Mouse (Mus musculus) neural tube, embryonic 14.5 days (tissue): ENCODE measurements around the gene Scml4. TPM values are rescaled to one million over a fixed set of nuclear protein-coding genes. Genes with fewer than 3 reads are reported as not detected.

Experiments
- ATAC-seq: fragments of 200-750 bp; cut with Nextera tagmentation; 2 replicates; pipeline ENCODE4 v1.8.0; 2017; ENCODE audit warnings: low read depth, mild to moderate bottlenecking, moderate TSS enrichment, moderate library complexity
- H3K27ac ChIP-seq: fragments of 300-500 bp; sonication (generic); 2 replicates; pipeline ENCODE4 v1.5.1; 2014; ENCODE audit warnings: low read depth, mild to moderate bottlenecking, control low read depth, low read length, moderate library complexity, mixed read lengths
- H3K27me3 ChIP-seq: fragments of 300-500 bp; sonication (generic); 2 replicates; pipeline ENCODE4 v1.6.1; 2014; ENCODE audit warnings: low read length; ENCODE audit not compliant: control insufficient read depth, insufficient read depth
- H3K36me3 ChIP-seq: fragments of 300-500 bp; sonication (generic); 2 replicates; pipeline ENCODE4 v1.6.1; 2014; ENCODE audit warnings: low read length, mixed read lengths; ENCODE audit not compliant: control insufficient read depth, insufficient read depth
- H3K4me1 ChIP-seq: fragments of 300-500 bp; sonication (generic); 2 replicates; pipeline ENCODE4 v1.6.1; 2014; ENCODE audit warnings: low read length; ENCODE audit not compliant: control insufficient read depth, insufficient read depth
- H3K4me2 ChIP-seq: fragments of 300-500 bp; sonication (generic); 2 replicates; pipeline ENCODE4 v1.6.1; 2014; ENCODE audit warnings: mild to moderate bottlenecking, low read depth, low read length, control low read depth
- H3K4me3 ChIP-seq: fragments of 300-500 bp; sonication (generic); 2 replicates; pipeline ENCODE4 v1.5.1; 2014; ENCODE audit warnings: low read depth, low read length, control low read depth, mixed read lengths
- H3K9ac ChIP-seq: fragments of 300-500 bp; sonication (generic); replicated peaks from 2 replicates; pipeline ENCODE4 v1.6.1; 2014; ENCODE audit warnings: low read depth, mild to moderate bottlenecking, control low read depth, low read length, mixed read lengths
- H3K9me3 ChIP-seq: fragments of 300-500 bp; sonication (generic); 2 replicates; pipeline ENCODE4 v1.6.1; 2016; ENCODE audit warnings: low read length; ENCODE audit not compliant: control insufficient read depth
- WGBS: fragments of 180-500 bp; shearing (Covaris S2); extraction: QIAGEN DNeasy Blood & Tissue Kit; methylation state at CpG from one replicate; pipeline ENCODE4 v1.1.7; 2014; 5-methylcytosine and 5-hydroxymethylcytosine counted together
- polyA plus RNA-seq: library from polyadenylated mRNA; unstranded; fragments of >200 nt; fragmentation: Nextera tagmentation; extraction: Ambion mirVana; gene quantifications from 2 replicates; pipeline ENCODE4 v1.2.1, GENCODE M21; 2014

Gene Scml4
- polyA plus RNA-seq, 1 experiment from 2014 or later, result 7.4 TPM

DNA sequence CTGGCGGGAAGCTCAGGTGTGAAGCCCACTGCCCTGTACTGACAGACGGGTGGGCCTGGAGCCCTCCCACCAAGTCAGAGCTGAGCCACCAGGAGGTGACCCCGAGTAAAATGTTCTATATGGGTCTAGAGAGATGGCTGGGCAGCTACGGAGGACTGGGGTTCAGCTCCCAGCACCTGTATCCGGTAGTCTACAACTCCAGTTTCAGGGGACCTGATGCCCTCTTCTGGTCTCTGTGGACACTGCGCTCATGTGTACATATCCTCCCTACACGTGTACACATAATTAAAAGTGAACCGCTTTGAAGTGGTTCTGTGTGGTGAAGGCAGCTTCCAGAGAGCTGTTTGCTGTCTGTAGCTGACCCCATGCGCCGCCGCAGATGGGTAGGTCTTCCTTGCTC, 20.1 kb upstream of the Scml4 start:
- 97% methylated on average over 11 of the region's 11 CpGs for WGBS
- H3K9me3 ChIP-seq, result no peaks in the 10 kb centered on the region
- H3K27ac ChIP-seq, result no peak overlapping the region
- no peak for ATAC-seq
- no peak overlapping the region for H3K4me2 ChIP-seq
- H3K4me1 ChIP-seq, result no peaks in the 10 kb centered on the region
- H3K36me3 ChIP-seq, result no peaks in the 10 kb centered on the region
- no peak overlapping the region for H3K9ac ChIP-seq
- H3K4me3 ChIP-seq, result no peak overlapping the region
- H3K27me3 ChIP-seq, result no peaks in the 10 kb centered on the region

DNA sequence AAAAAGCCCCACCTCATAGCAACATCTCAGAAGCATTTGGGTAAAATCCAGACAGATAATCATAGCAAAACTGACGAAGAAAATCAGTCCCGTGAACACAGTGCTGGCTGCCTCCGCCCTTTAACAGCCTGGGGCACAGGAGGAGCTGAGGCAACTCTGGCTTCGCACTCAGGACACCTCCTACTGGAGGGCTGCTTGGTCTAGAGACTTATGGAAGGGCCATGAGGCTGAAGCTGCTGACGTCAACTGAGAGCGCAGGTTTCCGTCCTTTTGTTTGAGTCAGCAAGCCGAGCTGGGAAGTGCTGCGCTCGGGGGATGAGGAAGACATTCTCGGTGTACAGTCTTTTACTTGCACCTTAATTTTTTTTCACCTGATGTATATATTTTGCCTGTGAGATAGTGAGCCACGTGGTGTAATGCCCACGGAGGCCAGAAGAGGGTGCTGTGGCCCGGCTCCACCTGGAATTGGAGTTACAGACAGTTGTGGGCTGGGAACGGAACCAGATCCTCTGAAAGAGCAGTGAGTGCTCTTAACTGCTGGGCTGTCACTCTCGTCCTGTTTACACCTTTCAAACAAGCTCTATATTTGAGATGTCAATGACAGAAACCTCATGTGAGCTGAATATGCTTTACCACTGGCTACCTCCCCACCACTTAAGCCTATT, 18.5 kb upstream of the Scml4 start:
- Histone ChIP-seq H3K4me2 (no peak overlapping the region), H3K4me3 (no peak overlapping the region), H3K27ac (no peak overlapping the region), H3K36me3 (no peaks in the 10 kb centered on the region), H3K9me3 (no peaks in the 10 kb centered on the region), H3K9ac (no peak overlapping the region), H3K27me3 (no peaks in the 10 kb centered on the region), H3K4me1 (no peaks in the 10 kb centered on the region)
- ATAC-seq, result no peak
- WGBS, result 64% methylated on average over 16 of the region's 16 CpGs

DNA sequence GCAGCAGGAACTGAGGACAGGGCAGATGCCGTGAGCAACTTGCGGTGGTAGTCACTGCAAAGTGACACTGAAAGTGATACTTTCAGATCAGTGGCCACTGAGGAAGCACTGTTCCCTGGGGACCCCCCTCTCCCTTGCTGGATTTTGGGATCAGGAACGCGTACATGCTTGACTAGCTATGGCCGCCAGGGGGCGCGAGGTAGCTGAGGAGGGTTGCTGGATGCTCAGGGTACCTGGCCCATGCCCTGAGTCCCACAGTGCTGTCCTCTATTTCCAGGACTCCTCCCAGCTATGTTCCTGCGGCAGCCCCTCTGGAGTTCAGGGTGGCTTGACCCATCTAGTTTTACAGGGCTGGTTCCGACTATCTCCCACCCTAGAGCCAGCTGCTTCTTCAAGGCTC, 17.8 kb upstream of the Scml4 start:
- no peak overlapping the region for H3K4me2 ChIP-seq
- no peaks in the 10 kb centered on the region for H3K27me3 ChIP-seq

DNA sequence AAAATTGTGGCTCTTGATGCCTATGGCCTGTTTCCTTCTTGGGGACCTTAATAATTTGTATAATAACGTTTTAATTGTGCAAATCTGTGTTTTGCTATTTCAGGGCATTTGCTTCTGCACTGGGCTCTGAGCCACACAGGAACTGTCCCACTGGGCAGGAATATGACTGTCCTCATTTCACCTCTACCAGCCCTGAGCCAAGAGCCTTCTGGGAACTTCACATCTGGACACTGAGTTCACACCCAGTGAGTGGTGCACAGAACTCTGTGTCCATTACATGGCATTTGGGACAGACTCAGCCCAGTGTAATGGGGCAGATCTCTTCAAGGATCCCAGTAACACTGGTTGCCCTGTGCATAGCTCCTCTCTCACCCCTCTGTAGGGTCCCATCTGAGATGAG, 16.8 kb upstream of the Scml4 start:
- no peak overlapping the region for H3K4me3 ChIP-seq
- no peaks in the 10 kb centered on the region for H3K36me3 ChIP-seq
- no peaks in the 10 kb centered on the region for H3K27me3 ChIP-seq
- WGBS, result 75% methylated on average over 1 of the region's 1 CpGs
- H3K27ac ChIP-seq, result no peak overlapping the region
- no peak overlapping the region for H3K4me2 ChIP-seq
- no peaks in the 10 kb centered on the region for H3K4me1 ChIP-seq
- no peaks in the 10 kb centered on the region for H3K9me3 ChIP-seq
- no peak overlapping the region for H3K9ac ChIP-seq
- ATAC-seq, result no peak

More for the DNA sequence above, 17.8 kb upstream of the Scml4 start:
- WGBS, result 13% methylated on average over 9 of the region's 9 CpGs
- H3K4me1 ChIP-seq, result no peaks in the 10 kb centered on the region
- H3K27ac ChIP-seq, result no peak overlapping the region
- no peaks in the 10 kb centered on the region for H3K36me3 ChIP-seq
- no peak overlapping the region for H3K9ac ChIP-seq
- no peak overlapping the region for H3K4me3 ChIP-seq
- ATAC-seq, result 0 out of 2 replicates have a peak, but pooled peaks have one; percentile 22
- H3K9me3 ChIP-seq, result no peaks in the 10 kb centered on the region

DNA sequence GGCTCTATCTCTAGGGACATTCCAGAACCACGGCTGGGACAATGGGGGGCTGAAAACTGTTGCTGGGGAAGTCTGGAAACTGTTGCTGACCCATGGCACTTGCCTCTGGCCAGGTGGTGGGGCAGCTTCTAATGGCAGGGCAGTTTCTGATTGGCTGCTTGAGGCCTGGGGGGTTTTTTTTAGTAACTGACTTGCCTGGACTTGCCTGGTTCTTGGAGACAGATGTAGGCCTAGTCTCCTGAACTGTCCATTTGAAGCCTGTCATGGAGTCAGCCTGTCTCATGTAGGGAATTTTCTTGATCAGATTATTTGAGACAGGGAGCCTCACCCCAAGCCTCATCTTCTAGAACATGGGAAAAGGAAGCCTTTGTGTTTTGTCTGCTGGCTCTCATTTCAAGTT, 14.7 kb upstream of the Scml4 start:
- H3K27ac ChIP-seq, result no peak overlapping the region
- H3K9me3 ChIP-seq, result no peaks in the 10 kb centered on the region
- no peak overlapping the region for H3K4me3 ChIP-seq
- no peaks in the 10 kb centered on the region for H3K4me1 ChIP-seq
- H3K4me2 ChIP-seq, result no peak overlapping the region
- no peak overlapping the region for H3K9ac ChIP-seq
- no peaks in the 10 kb centered on the region for H3K36me3 ChIP-seq
- 54% methylated on average over 1 of the region's 1 CpGs for WGBS
- ATAC-seq, result no peak
- no peaks in the 10 kb centered on the region for H3K27me3 ChIP-seq

DNA sequence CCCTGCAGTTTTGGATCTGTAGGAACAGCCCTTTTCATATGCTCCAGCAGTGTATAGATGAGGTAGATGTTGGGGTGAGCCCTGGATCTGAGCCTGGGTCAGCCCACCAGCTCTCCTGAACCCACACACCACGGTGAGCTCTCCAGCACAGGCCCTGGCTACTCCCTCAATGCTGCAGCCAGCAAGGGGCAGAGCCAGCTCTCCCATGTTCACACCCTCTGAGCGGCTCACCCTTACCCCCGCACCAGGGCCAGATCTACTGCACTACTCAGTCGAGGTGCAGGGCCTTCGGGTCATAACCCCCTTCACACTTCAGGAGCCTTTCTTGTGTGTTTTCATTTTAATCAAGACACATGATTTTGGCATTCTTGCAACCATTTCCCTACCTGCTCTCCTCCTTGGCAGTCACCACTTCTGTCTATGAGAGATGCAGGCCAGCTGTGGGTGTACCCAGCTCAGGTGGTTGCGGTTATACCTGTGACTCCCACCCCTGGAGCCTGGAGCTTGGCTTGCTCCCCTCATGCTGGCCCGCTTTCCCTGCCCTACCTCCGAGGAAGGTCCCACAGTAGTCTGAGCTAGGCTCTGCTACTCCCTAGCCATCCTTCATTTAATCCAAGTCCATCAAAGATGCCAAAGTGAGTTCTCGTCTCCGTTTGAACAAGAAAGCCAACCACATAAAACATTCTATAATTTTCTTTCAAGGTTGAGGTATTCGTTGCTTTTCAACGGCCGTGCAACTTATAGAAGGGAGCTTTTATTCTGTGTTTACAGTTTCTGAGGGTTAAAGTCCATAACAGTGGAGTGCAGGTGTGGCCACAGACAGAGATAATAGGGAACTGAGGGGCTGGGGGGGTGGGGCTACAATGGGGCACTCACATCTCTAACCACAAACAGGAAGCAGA, 11.7 kb upstream of the Scml4 start:
- no peak for ATAC-seq
- Histone ChIP-seq H3K4me1 (no peaks in the 10 kb centered on the region), H3K27ac (no peak overlapping the region), H3K27me3 (no peaks in the 10 kb centered on the region), H3K36me3 (no peaks in the 10 kb centered on the region), H3K9me3 (no peaks in the 10 kb centered on the region), H3K4me2 (no peak overlapping the region), H3K9ac (no peak overlapping the region), H3K4me3 (no peak overlapping the region)
- 90% methylated on average over 13 of the region's 13 CpGs for WGBS

DNA sequence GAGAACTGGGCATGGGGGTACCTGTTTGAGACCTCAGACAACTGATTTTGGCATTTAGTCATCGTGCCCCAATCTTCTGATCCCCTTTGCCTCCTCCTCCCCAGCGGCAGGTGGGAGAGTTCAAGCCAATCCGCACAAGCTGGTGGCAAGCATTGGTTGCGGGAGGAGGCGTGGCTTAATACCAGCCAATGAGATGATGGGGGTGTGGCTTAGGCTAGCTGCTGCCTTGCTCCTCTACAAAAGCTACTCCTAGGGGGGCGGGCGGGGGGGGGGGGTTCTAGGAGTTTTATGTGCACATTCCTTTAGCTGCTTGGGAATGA, 11.1 kb upstream of the Scml4 start:
- no peak overlapping the region for H3K27ac ChIP-seq
- H3K4me2 ChIP-seq, result no peak overlapping the region
- H3K9ac ChIP-seq, result no peak overlapping the region
- no peaks in the 10 kb centered on the region for H3K27me3 ChIP-seq
- no peak for ATAC-seq
- no peaks in the 10 kb centered on the region for H3K9me3 ChIP-seq
- no peaks in the 10 kb centered on the region for H3K4me1 ChIP-seq
- H3K4me3 ChIP-seq, result no peak overlapping the region
- 85% methylated on average over 7 of the region's 7 CpGs for WGBS
- H3K36me3 ChIP-seq, result no peaks in the 10 kb centered on the region

DNA sequence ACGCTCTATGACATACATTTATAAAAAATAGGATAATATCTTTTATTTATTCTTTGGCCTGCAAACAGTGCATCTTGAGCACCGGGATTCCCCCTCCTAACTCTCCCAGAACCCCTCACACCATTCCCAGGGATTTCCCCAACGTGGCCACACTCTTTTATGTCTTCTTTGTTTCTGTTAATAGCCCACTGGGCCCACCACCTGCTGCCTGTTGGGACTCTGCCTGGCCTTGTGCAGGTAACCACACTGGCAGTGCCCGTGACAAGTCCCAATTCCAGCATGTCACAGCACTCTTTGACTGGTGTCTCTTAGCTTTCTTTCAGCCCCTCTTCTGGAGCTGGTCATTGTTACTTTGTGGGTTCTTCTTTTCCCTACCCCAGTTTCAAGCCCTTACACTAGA, 5.3 kb upstream of the Scml4 start:
- H3K4me3 ChIP-seq, result no peak overlapping the region
- H3K4me1 ChIP-seq, result peaks cover 3% of the 10 kb centered on the region; the same call in 1 of the 2 replicates
- H3K9ac ChIP-seq, result no peak overlapping the region
- H3K27ac ChIP-seq, result no peak overlapping the region
- no peak overlapping the region for H3K4me2 ChIP-seq
- no peak for ATAC-seq
- no peaks in the 10 kb centered on the region for H3K27me3 ChIP-seq
- 45% methylated on average over 4 of the region's 4 CpGs for WGBS
- no peaks in the 10 kb centered on the region for H3K9me3 ChIP-seq
- H3K36me3 ChIP-seq, result no peaks in the 10 kb centered on the region

DNA sequence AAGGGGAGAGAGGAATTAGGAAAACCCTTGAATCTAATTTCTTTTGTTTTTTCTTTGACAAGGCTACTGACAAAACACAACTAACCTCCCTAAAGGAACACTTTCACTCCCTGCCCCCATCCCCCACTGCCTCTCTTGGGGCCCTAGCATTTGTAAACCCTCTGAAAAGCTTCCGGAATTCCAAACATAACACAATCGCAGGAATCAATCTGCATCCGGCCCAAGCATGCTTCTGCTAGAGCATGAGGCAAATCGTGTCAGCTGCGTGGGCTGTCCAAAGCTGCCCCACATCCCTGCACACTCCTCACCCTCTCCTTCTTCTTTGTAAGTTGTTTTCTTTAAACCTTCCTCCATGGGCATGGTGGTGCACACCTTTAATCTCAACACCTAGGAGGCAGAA, 4.9 kb upstream of the Scml4 start:
- Histone ChIP-seq H3K9ac (no peak overlapping the region), H3K4me1 (peaks cover 7% of the 10 kb centered on the region; the same call in 1 of the 2 replicates), H3K4me2 (no peak overlapping the region), H3K9me3 (no peaks in the 10 kb centered on the region), H3K27ac (no peak overlapping the region), H3K27me3 (no peaks in the 10 kb centered on the region), H3K36me3 (no peaks in the 10 kb centered on the region), H3K4me3 (no peak overlapping the region)
- ATAC-seq, result no peak
- 55% methylated on average over 5 of the region's 5 CpGs for WGBS
